Mouse (Mus musculus): ENCODE data around the gene Acd. TPM values are rescaled to one million over a fixed set of nuclear protein-coding genes. Genes with fewer than 3 reads are reported as not detected.

Acd gene
- polyA plus RNA-seq, 1 experiment from 2014 or later: 76.7 TPM

Other genes starting within 250 kb of the Acd start
- 218 and 229 TPM in 2 replicates for gene Tppp3, start 229.6 kb downstream of the Acd start, polyA plus RNA-seq (2014; fragmentation: Nextera tagmentation; extraction: Ambion mirVana)
- 18.5 and 18.9 TPM in 2 replicates for gene Zdhhc1, start 204.2 kb downstream of the Acd start, polyA plus RNA-seq (2014; fragmentation: Nextera tagmentation; extraction: Ambion mirVana)
- 22.5 and 23.9 TPM in 2 replicates for gene Hsd11b2, start 182.3 kb downstream of the Acd start, polyA plus RNA-seq (2014; fragmentation: Nextera tagmentation; extraction: Ambion mirVana)
- gene Atp6v0d1, start 135.1 kb downstream of the Acd start, polyA plus RNA-seq (2014; fragmentation: Nextera tagmentation; extraction: Ambion mirVana): 137 and 148 TPM in 2 replicates
- gene Ripor1, start 95.8 kb downstream of the Acd start, polyA plus RNA-seq (2014; fragmentation: Nextera tagmentation; extraction: Ambion mirVana): 19.3 and 20.3 TPM in 2 replicates
- gene Ctcf, start 64.5 kb downstream of the Acd start, polyA plus RNA-seq (2014; fragmentation: Nextera tagmentation; extraction: Ambion mirVana): 98.5 and 111 TPM in 2 replicates
- 0.66 and 2.1 TPM in 2 replicates for gene Agrp, start 63.7 kb downstream of the Acd start, polyA plus RNA-seq (2014; fragmentation: Nextera tagmentation; extraction: Ambion mirVana)
- gene Carmil2, start 14.8 kb downstream of the Acd start, polyA plus RNA-seq (2014; fragmentation: Nextera tagmentation; extraction: Ambion mirVana): 4.6 and 5.0 TPM in 2 replicates
- gene Pard6a, start within 50 bp of the Acd start, polyA plus RNA-seq (2014; fragmentation: Nextera tagmentation; extraction: Ambion mirVana): 23.1 and 24.1 TPM in 2 replicates
- 0.20 TPM in 1 of 2 replicates, not detected in the other for gene 4933405L10Rik, start 6.6 kb upstream of the Acd start, polyA plus RNA-seq (2014; fragmentation: Nextera tagmentation; extraction: Ambion mirVana)
- 27.6 and 27.8 TPM in 2 replicates for gene Enkd1, start 7.1 kb upstream of the Acd start, polyA plus RNA-seq (2014; fragmentation: Nextera tagmentation; extraction: Ambion mirVana)
- gene Gfod2, start 57.6 kb upstream of the Acd start, polyA plus RNA-seq (2014; fragmentation: Nextera tagmentation; extraction: Ambion mirVana): 35.5 and 42.0 TPM in 2 replicates
- 12.3 and 13.5 TPM in 2 replicates for gene Ranbp10, start 126.2 kb upstream of the Acd start, polyA plus RNA-seq (2014; fragmentation: Nextera tagmentation; extraction: Ambion mirVana)
- gene Tsnaxip1, start 126.6 kb upstream of the Acd start, polyA plus RNA-seq (2014; fragmentation: Nextera tagmentation; extraction: Ambion mirVana): 0.18 and 0.24 TPM in 2 replicates
- gene Cenpt, start 152.2 kb upstream of the Acd start, polyA plus RNA-seq (2014; fragmentation: Nextera tagmentation; extraction: Ambion mirVana): 58.3 and 62.6 TPM in 2 replicates
- gene Thap11, start 154.0 kb upstream of the Acd start, polyA plus RNA-seq (2014; fragmentation: Nextera tagmentation; extraction: Ambion mirVana): 68.9 and 71.8 TPM in 2 replicates
- 342 and 344 TPM in 2 replicates for gene Nutf2, start 159.5 kb upstream of the Acd start, polyA plus RNA-seq (2014; fragmentation: Nextera tagmentation; extraction: Ambion mirVana)
- 50.0 and 50.5 TPM in 2 replicates for gene Edc4, start 179.8 kb upstream of the Acd start, polyA plus RNA-seq (2014; fragmentation: Nextera tagmentation; extraction: Ambion mirVana)
- gene Nrn1l, start 192.5 kb upstream of the Acd start, polyA plus RNA-seq (2014; fragmentation: Nextera tagmentation; extraction: Ambion mirVana): not detected in 2 replicates
- 18.1 and 20.4 TPM in 2 replicates for gene Pskh1, start 199.3 kb upstream of the Acd start, polyA plus RNA-seq (2014; fragmentation: Nextera tagmentation; extraction: Ambion mirVana)
- 1.1 TPM in 2 replicates for gene Ctrl, start 232.8 kb upstream of the Acd start, polyA plus RNA-seq (2014; fragmentation: Nextera tagmentation; extraction: Ambion mirVana)
- 28.5 and 30.2 TPM in 2 replicates for gene Psmb10, start 237.3 kb upstream of the Acd start, polyA plus RNA-seq (2014; fragmentation: Nextera tagmentation; extraction: Ambion mirVana)
- 0.50 and 0.54 TPM in 2 replicates for gene Lcat, start 242.3 kb upstream of the Acd start, polyA plus RNA-seq (2014; fragmentation: Nextera tagmentation; extraction: Ambion mirVana)